Mouse (Mus musculus) forebrain, embryonic 11.5 days (tissue): ENCODE data around the gene Cnot6. TPM values are rescaled to one million over a fixed set of nuclear protein-coding genes. Genes with fewer than 3 reads are reported as not detected.

Source experiments
- ATAC-seq: fragments of 200-750 bp; cut with Nextera tagmentation; replicated peaks from 2 replicates; pipeline ENCODE4 v1.8.0; 2017; ENCODE audit warnings: moderate TSS enrichment; ENCODE audit not compliant: low FRiP score
- DNase-seq: peaks from one replicate; pipeline ENCODE4 v3.0.0-alpha.2; 2017; ENCODE audit warnings: low spot score
- H3K27ac ChIP-seq: fragments of 300-500 bp; sonication (generic); 2 replicates; pipeline ENCODE4 v1.5.1; 2014; ENCODE audit warnings: low read depth, low read length
- H3K27me3 ChIP-seq: fragments of 300-500 bp; sonication (generic); 2 replicates; pipeline ENCODE4 v1.6.1; 2014; ENCODE audit warnings: mild to moderate bottlenecking, low read length, mixed read lengths; ENCODE audit not compliant: control insufficient read depth, insufficient read depth
- H3K36me3 ChIP-seq: fragments of 300-500 bp; sonication (generic); 2 replicates; pipeline ENCODE4 v1.6.1; 2014; ENCODE audit warnings: mild to moderate bottlenecking, low read length, moderate library complexity, mixed read lengths; ENCODE audit not compliant: control insufficient read depth, insufficient read depth
- H3K4me1 ChIP-seq: fragments of 300-500 bp; sonication (generic); replicated peaks from 2 replicates; pipeline ENCODE4 v1.6.1; 2014; ENCODE audit warnings: low read length, mixed read lengths; ENCODE audit not compliant: control insufficient read depth, insufficient read depth
- H3K4me2 ChIP-seq: fragments of 300-500 bp; sonication (generic); 2 replicates; pipeline ENCODE4 v1.6.1; 2014; ENCODE audit warnings: low read depth, mild to moderate bottlenecking, low read length, moderate library complexity, mixed read lengths; ENCODE audit not compliant: severe bottlenecking
- H3K4me3 ChIP-seq: fragments of 300-500 bp; sonication (generic); 2 replicates; pipeline ENCODE4 v1.5.1; 2014; ENCODE audit warnings: low read depth, low read length
- H3K9ac ChIP-seq: fragments of 300-500 bp; sonication (generic); 2 replicates; pipeline ENCODE4 v1.6.1; 2014; ENCODE audit warnings: low read length
- H3K9me3 ChIP-seq: fragments of 300-500 bp; sonication (generic); 2 replicates; pipeline ENCODE4 v1.6.1; 2016; ENCODE audit warnings: low read length, mixed read lengths; ENCODE audit not compliant: control insufficient read depth
- WGBS: fragments of 180-500 bp; shearing (Covaris S2); extraction: QIAGEN DNeasy Blood & Tissue Kit; methylation state at CpG from one replicate; pipeline ENCODE4 v1.1.7; 2014; 5-methylcytosine and 5-hydroxymethylcytosine counted together
- polyA plus RNA-seq: library from polyadenylated mRNA; unstranded; fragments of >200 nt; fragmentation: Nextera tagmentation; extraction: Ambion mirVana; gene quantifications from 2 replicates; pipeline ENCODE4 v1.2.1, GENCODE M21; 2014

Gene Cnot6
- polyA plus RNA-seq, 1 experiment from 2014 or later = 55.3 TPM

- H3K4me2 ChIP-seq = peak overlapping the region; percentile 31; the same call in 1 of the 2 replicates
- H3K4me1 ChIP-seq = peaks cover 2% of the 10 kb centered on the region; the same call in 1 of the 2 replicates
- H3K36me3 ChIP-seq = no peaks in the 10 kb centered on the region
- DNase-seq = peak; percentile 60
- WGBS = 3% methylated on average over 11 of the region's 11 CpGs
- H3K9me3 ChIP-seq = no peaks in the 10 kb centered on the region
- H3K27ac ChIP-seq = no peak overlapping the region
- peak overlapping the region; percentile 9; the same call in 1 of the 2 replicates for H3K4me3 ChIP-seq
- H3K9ac ChIP-seq = no peak overlapping the region
- peaks cover 37% of the 10 kb centered on the region for H3K27me3 ChIP-seq
- ATAC-seq = peak; percentile 53; the same call in 1 of the 2 replicates
Measured at GRCm38 (mm10) chr11:49636449-49636848, 76.1 kb downstream of the Cnot6 start.

GRCm38 (mm10) chr11:49635671-49636070 lies 76.9 kb downstream of the Cnot6 start:
- peaks cover 2% of the 10 kb centered on the region; the same call in 1 of the 2 replicates for H3K4me1 ChIP-seq
- H3K4me2 ChIP-seq = no peak overlapping the region
- peaks cover 37% of the 10 kb centered on the region for H3K27me3 ChIP-seq
- no peak overlapping the region for H3K27ac ChIP-seq
- no peaks in the 10 kb centered on the region for H3K36me3 ChIP-seq
- no peak for ATAC-seq
- 71% methylated on average over 6 of the region's 6 CpGs for WGBS
- no peak overlapping the region for H3K4me3 ChIP-seq
- no peak overlapping the region for H3K9ac ChIP-seq
- no peaks in the 10 kb centered on the region for H3K9me3 ChIP-seq
- DNase-seq = no peak

- H3K4me3 ChIP-seq = no peak overlapping the region
- no peaks in the 10 kb centered on the region for H3K36me3 ChIP-seq
- H3K4me2 ChIP-seq = 0 out of 2 replicates have a peak overlapping the region, but pooled peaks have one; percentile 2
- H3K4me1 ChIP-seq = peaks cover 2% of the 10 kb centered on the region; the same call in 1 of the 2 replicates
- H3K27me3 ChIP-seq = peaks cover 37% of the 10 kb centered on the region
- no peak for ATAC-seq
- H3K9me3 ChIP-seq = no peaks in the 10 kb centered on the region
- H3K9ac ChIP-seq = no peak overlapping the region
- H3K27ac ChIP-seq = no peak overlapping the region
- DNase-seq = no peak
- 7% methylated on average over 22 of the region's 22 CpGs for WGBS
Measured at GRCm38 (mm10) chr11:49634101-49634500, 78.4 kb downstream of the Cnot6 start.

GRCm38 (mm10) chr11:49632256-49632655 lies 80.3 kb downstream of the Cnot6 start:
- H3K4me2 ChIP-seq = no peak overlapping the region
- no peaks in the 10 kb centered on the region for H3K9me3 ChIP-seq
- no peaks in the 10 kb centered on the region for H3K36me3 ChIP-seq
- H3K27me3 ChIP-seq = peaks cover 37% of the 10 kb centered on the region
- peaks cover 2% of the 10 kb centered on the region; the same call in 1 of the 2 replicates for H3K4me1 ChIP-seq
- no peak overlapping the region for H3K9ac ChIP-seq
- no peak overlapping the region for H3K27ac ChIP-seq
- H3K4me3 ChIP-seq = no peak overlapping the region
- WGBS = 88% methylated on average over 2 of the region's 2 CpGs
- DNase-seq (no peak), ATAC-seq (no peak)

DNA sequence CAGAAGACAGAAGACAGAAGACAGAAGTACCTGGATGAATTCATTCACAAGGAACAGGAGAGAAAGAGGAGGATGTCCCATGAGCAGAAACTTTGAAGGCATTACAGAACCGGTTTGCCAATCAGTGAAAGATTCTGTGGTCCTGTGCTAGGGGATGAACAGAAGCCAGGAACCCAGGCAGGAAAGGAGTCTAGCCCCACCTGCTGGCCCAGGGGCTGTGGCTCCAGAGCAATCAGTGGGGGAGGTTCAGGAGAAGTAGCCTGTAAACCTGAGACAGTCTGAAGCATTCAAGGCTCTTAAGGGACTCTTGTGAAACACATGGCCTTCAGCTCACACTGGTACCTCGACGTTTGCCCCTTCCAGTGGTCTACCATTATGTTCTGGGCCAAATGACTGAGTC lies 81.4 kb downstream of the Cnot6 start:
- H3K4me3 ChIP-seq = no peak overlapping the region
- H3K9me3 ChIP-seq = no peaks in the 10 kb centered on the region
- H3K27ac ChIP-seq = no peak overlapping the region
- peaks cover 26% of the 10 kb centered on the region for H3K27me3 ChIP-seq
- no peaks in the 10 kb centered on the region for H3K4me1 ChIP-seq
- H3K9ac ChIP-seq = no peak overlapping the region
- ATAC-seq = no peak
- H3K4me2 ChIP-seq = no peak overlapping the region
- no peak for DNase-seq
- H3K36me3 ChIP-seq = no peaks in the 10 kb centered on the region
- WGBS = 31% methylated on average over 3 of the region's 3 CpGs

DNA sequence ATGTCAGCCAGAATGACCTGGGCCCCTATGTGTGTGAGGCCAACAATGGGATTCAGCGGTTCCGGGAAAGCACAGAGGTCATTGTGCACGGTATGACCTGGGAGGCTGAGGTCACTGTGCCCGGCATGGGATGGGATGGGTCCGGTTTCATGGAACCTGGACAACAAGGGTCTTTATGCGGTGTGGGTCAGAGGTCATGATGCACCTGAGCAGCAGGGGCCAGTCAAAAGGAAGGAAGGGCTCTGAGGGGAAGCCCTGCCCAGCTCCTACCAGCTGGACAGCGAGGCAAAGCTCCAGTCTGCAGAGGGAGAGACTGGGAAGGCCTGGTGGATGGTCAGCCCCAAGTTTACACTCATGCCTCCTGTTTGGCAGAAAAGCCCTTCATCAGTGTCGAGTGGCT lies 85.8 kb downstream of the Cnot6 start:
- H3K4me3 ChIP-seq = no peak overlapping the region
- no peak overlapping the region for H3K4me2 ChIP-seq
- H3K9ac ChIP-seq = no peak overlapping the region
- no peak for ATAC-seq
- H3K27me3 ChIP-seq = no peaks in the 10 kb centered on the region
- no peak for DNase-seq
- 64% methylated on average over 8 of the region's 8 CpGs for WGBS
- no peak overlapping the region for H3K27ac ChIP-seq
- H3K9me3 ChIP-seq = no peaks in the 10 kb centered on the region
- no peaks in the 10 kb centered on the region for H3K36me3 ChIP-seq
- H3K4me1 ChIP-seq = no peaks in the 10 kb centered on the region

DNA sequence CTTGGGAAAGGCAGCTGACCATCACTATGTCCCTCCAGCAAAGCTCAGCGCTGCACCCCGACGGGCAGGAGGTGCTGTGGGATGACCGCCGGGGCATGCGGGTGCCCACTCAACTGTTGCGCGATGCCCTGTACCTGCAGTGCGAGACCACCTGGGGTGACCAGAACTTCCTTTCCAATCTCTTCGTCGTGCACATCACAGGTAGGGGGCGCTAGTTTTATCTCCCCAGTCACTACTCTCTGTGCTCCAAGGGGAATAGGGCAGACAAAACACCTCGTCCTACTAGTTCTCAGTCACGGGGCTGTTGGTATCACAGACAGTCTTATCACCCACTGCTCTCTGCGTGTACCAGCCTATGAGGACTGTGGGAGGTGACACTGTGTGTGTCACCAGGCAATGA lies 86.7 kb downstream of the Cnot6 start:
- Histone ChIP-seq H3K4me1 (no peaks in the 10 kb centered on the region), H3K27me3 (no peaks in the 10 kb centered on the region), H3K9me3 (no peaks in the 10 kb centered on the region), H3K36me3 (no peaks in the 10 kb centered on the region), H3K4me3 (no peak overlapping the region), H3K9ac (no peak overlapping the region), H3K27ac (no peak overlapping the region), H3K4me2 (no peak overlapping the region)
- no peak for ATAC-seq
- WGBS = 65% methylated on average over 15 of the region's 15 CpGs
- no peak for DNase-seq

DNA sequence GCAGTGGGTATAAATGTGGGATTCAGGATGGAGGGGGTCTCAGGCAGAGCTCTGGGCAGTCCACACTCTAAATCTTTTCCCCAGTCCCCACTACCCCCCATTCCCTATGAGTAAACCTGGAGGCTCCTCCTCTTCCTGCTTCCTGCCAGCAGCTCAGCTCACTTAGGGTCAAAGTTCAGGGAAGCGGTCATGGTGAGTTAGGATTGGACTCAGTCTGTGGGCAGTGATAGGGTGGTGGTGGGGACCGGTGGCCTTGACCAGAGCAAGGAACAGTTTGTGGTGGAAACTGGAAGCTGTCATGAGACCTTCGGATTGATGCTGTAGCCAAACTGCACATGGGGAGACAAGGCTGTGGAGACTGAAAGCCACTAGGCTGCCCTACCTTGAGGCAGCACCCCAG lies 88.4 kb downstream of the Cnot6 start:
- Histone ChIP-seq H3K4me1 (no peaks in the 10 kb centered on the region), H3K9ac (no peak overlapping the region), H3K4me3 (no peak overlapping the region), H3K27me3 (no peaks in the 10 kb centered on the region), H3K9me3 (no peaks in the 10 kb centered on the region), H3K36me3 (no peaks in the 10 kb centered on the region), H3K4me2 (no peak overlapping the region), H3K27ac (no peak overlapping the region)
- 72% methylated on average over 3 of the region's 3 CpGs for WGBS
- DNase-seq (peak; percentile 40), ATAC-seq (no peak)

GRCm38 (mm10) chr11:49621953-49622352 lies 90.6 kb downstream of the Cnot6 start:
- no peak overlapping the region for H3K27ac ChIP-seq
- no peaks in the 10 kb centered on the region for H3K9me3 ChIP-seq
- no peak for ATAC-seq
- H3K4me1 ChIP-seq = no peaks in the 10 kb centered on the region
- WGBS = 82% methylated on average over 5 of the region's 5 CpGs
- H3K4me3 ChIP-seq = no peak overlapping the region
- H3K36me3 ChIP-seq = no peaks in the 10 kb centered on the region
- H3K4me2 ChIP-seq = no peak overlapping the region
- no peaks in the 10 kb centered on the region for H3K27me3 ChIP-seq
- no peak for DNase-seq
- H3K9ac ChIP-seq = no peak overlapping the region
